Mouse (Mus musculus) midbrain, postnatal 0 days (tissue): ENCODE data around the gene Rbbp4. TPM values are rescaled to one million over a fixed set of nuclear protein-coding genes. Genes with fewer than 3 reads are reported as not detected.

Experiments used
- ATAC-seq: fragments of 200-750 bp; cut with Nextera tagmentation; 2 replicates; pipeline ENCODE4 v1.8.0; 2017; ENCODE audit warnings: moderate number of reproducible peaks, mild to moderate bottlenecking, moderate TSS enrichment, moderate library complexity; ENCODE audit not compliant: low FRiP score
- DNase-seq: peaks from one replicate; pipeline ENCODE4 v3.0.0-alpha.2; 2015; ENCODE audit warnings: low spot score
- H3K27ac ChIP-seq: fragments of 300-500 bp; sonication (generic); 2 replicates; pipeline ENCODE4 v1.5.1; 2014; ENCODE audit warnings: low read depth, mild to moderate bottlenecking, low read length, mixed read lengths
- H3K27me3 ChIP-seq: fragments of 300-500 bp; sonication (generic); 2 replicates; pipeline ENCODE4 v1.6.1; 2014; ENCODE audit warnings: low read length, control low read depth, mixed read lengths; ENCODE audit not compliant: insufficient read depth
- H3K36me3 ChIP-seq: fragments of 300-500 bp; sonication (generic); 2 replicates; pipeline ENCODE4 v1.6.1; 2014; ENCODE audit warnings: low read length, control low read depth, mixed read lengths; ENCODE audit not compliant: insufficient read depth
- H3K4me1 ChIP-seq: fragments of 300-500 bp; sonication (generic); 2 replicates; pipeline ENCODE4 v1.6.1; 2014; ENCODE audit warnings: mild to moderate bottlenecking, control low read depth, antibody characterized with exemption, low read length, mixed read lengths; ENCODE audit not compliant: insufficient read depth
- H3K4me2 ChIP-seq: fragments of 300-500 bp; sonication (generic); 2 replicates; pipeline ENCODE4 v1.6.1; 2014; ENCODE audit warnings: low read depth, mild to moderate bottlenecking, low read length, mixed read lengths; ENCODE audit not compliant: poor library complexity, severe bottlenecking
- H3K4me3 ChIP-seq: fragments of 300-500 bp; sonication (generic); 2 replicates; pipeline ENCODE4 v1.5.1; 2014; ENCODE audit warnings: low read depth, mild to moderate bottlenecking, low read length, moderate library complexity
- H3K9ac ChIP-seq: fragments of 300-500 bp; sonication (generic); replicated peaks from 2 replicates; pipeline ENCODE4 v1.6.1; 2014; ENCODE audit warnings: mild to moderate bottlenecking, low read length, moderate library complexity, mixed read lengths; ENCODE audit not compliant: poor library complexity, severe bottlenecking
- H3K9me3 ChIP-seq: fragments of 300-500 bp; sonication (generic); 2 replicates; pipeline ENCODE4 v1.6.1; 2016; ENCODE audit warnings: low read length, control low read depth
- CTCF ChIP-seq: IDR thresholded peaks from 2 replicates; pipeline ENCODE4 v1.5.1; 2016; ENCODE audit warnings: antibody characterized with exemption, mild to moderate bottlenecking
- WGBS: fragments of 180-500 bp; shearing (Covaris S2); extraction: QIAGEN DNeasy Blood & Tissue Kit; methylation state at CpG from one replicate; pipeline ENCODE4 v1.1.7; 2014; 5-methylcytosine and 5-hydroxymethylcytosine counted together
- polyA plus RNA-seq: library from polyadenylated mRNA; unstranded; fragments of >200 nt; fragmentation: Nextera tagmentation; extraction: Ambion mirVana; gene quantifications from 2 replicates; pipeline ENCODE4 v1.2.1, GENCODE M21; 2015
- total RNA-seq: library from RNA; depleted of rRNA; stranded (reverse); fragments of >200 nt; gene quantifications from 2 replicates; pipeline ENCODE4 v1.2.3, GENCODE M21; 2014

Rbbp4 gene
- total and polyA plus RNA-seq, 2 experiments from 2014 or later = 79.2 to 198 TPM

- 0 out of 2 replicates have a peak, but pooled peaks cover 11% of the 10 kb centered on the region for H3K4me1 ChIP-seq
- ATAC-seq = no peak; the same call in 1 of the 2 replicates
- 0% methylated on average over 62 of the region's 62 CpGs for WGBS
These were observed 424 bp downstream of the Rbbp4 start for GRCm38 (mm10) chr4:129334677-129335215.

GRCm38 (mm10) chr4:129332846-129333245 lies 2.3 kb downstream of the Rbbp4 start:
- 48% methylated on average over 1 of the region's 1 CpGs for WGBS
- Histone ChIP-seq H3K36me3 (no peaks in the 10 kb centered on the region; the same call in none of the 2 replicates), H3K4me2 (no peak overlapping the region; the same call in 1 of the 2 replicates), H3K4me1 (0 out of 2 replicates have a peak, but pooled peaks cover 11% of the 10 kb centered on the region), H3K27me3 (no peaks in the 10 kb centered on the region), H3K4me3 (no peak overlapping the region; the same call in 1 of the 2 replicates), H3K9me3 (no peaks in the 10 kb centered on the region), H3K9ac (no peak overlapping the region), H3K27ac (no peak overlapping the region)
- no peak; the same call in 1 of the 2 replicates for TF ChIP-seq CTCF
- no peak for ATAC-seq
- DNase-seq = no peak

More at GRCm38 (mm10) chr4:129334677-129335215, 424 bp downstream of the Rbbp4 start:
- H3K4me3 ChIP-seq = peak overlapping the region; percentile 94
- peak overlapping the region; percentile 87 for H3K9ac ChIP-seq
- H3K9me3 ChIP-seq = no peaks in the 10 kb centered on the region
- no peak for TF ChIP-seq CTCF
- no peaks in the 10 kb centered on the region for H3K36me3 ChIP-seq
- H3K27me3 ChIP-seq = no peaks in the 10 kb centered on the region
- peak overlapping the region; percentile 95 for H3K27ac ChIP-seq
- DNase-seq = no peak
- peak overlapping the region; percentile 66 for H3K4me2 ChIP-seq

GRCm38 (mm10) chr4:129326191-129326590 lies 9.0 kb downstream of the Rbbp4 start:
- H3K4me1 ChIP-seq = no peaks in the 10 kb centered on the region
- H3K4me2 ChIP-seq = no peak overlapping the region
- no peak for ATAC-seq
- no peak for DNase-seq
- 53% methylated on average over 1 of the region's 1 CpGs for WGBS
- H3K27ac ChIP-seq = no peak overlapping the region
- H3K27me3 ChIP-seq = no peaks in the 10 kb centered on the region
- H3K9me3 ChIP-seq = no peaks in the 10 kb centered on the region
- no peak overlapping the region for H3K4me3 ChIP-seq
- no peak overlapping the region for H3K9ac ChIP-seq
- TF ChIP-seq CTCF = no peak
- H3K36me3 ChIP-seq = peaks cover 7% of the 10 kb centered on the region

GRCm38 (mm10) chr4:129324756-129325155 lies 10.4 kb downstream of the Rbbp4 start:
- no peak for ATAC-seq
- WGBS = 88% methylated on average over 1 of the region's 1 CpGs
- no peak overlapping the region for H3K4me3 ChIP-seq
- no peak for DNase-seq
- no peaks in the 10 kb centered on the region for H3K9me3 ChIP-seq
- H3K36me3 ChIP-seq = peaks cover 11% of the 10 kb centered on the region
- H3K4me2 ChIP-seq = no peak overlapping the region
- TF ChIP-seq CTCF = no peak
- no peak overlapping the region for H3K27ac ChIP-seq
- H3K4me1 ChIP-seq = no peaks in the 10 kb centered on the region
- H3K27me3 ChIP-seq = no peaks in the 10 kb centered on the region
- H3K9ac ChIP-seq = no peak overlapping the region

GRCm38 (mm10) chr4:129323491-129323890 lies 11.7 kb downstream of the Rbbp4 start:
- ATAC-seq = no peak
- H3K4me3 ChIP-seq = no peak overlapping the region
- DNase-seq = no peak
- H3K27ac ChIP-seq = no peak overlapping the region
- H3K9ac ChIP-seq = no peak overlapping the region
- 100% methylated on average over 1 of the region's 1 CpGs for WGBS
- no peaks in the 10 kb centered on the region for H3K27me3 ChIP-seq
- TF ChIP-seq CTCF = no peak
- H3K4me2 ChIP-seq = no peak overlapping the region
- H3K36me3 ChIP-seq = peaks cover 15% of the 10 kb centered on the region
- no peaks in the 10 kb centered on the region for H3K4me1 ChIP-seq
- H3K9me3 ChIP-seq = no peaks in the 10 kb centered on the region

GRCm38 (mm10) chr4:129322042-129322441 lies 13.1 kb downstream of the Rbbp4 start:
- TF ChIP-seq CTCF = no peak
- no peak for ATAC-seq
- H3K9me3 ChIP-seq = no peaks in the 10 kb centered on the region
- H3K9ac ChIP-seq = no peak overlapping the region
- H3K27me3 ChIP-seq = no peaks in the 10 kb centered on the region
- no peak overlapping the region for H3K4me2 ChIP-seq
- H3K36me3 ChIP-seq = peaks cover 22% of the 10 kb centered on the region; the same call in 1 of the 2 replicates
- no peak for DNase-seq
- H3K27ac ChIP-seq = no peak overlapping the region
- WGBS = 94% methylated on average over 5 of the region's 5 CpGs
- no peak overlapping the region for H3K4me3 ChIP-seq
- no peaks in the 10 kb centered on the region for H3K4me1 ChIP-seq
